Mouse (Mus musculus) kidney, postnatal 36 days (tissue): ENCODE measurements at regions not wholly inside any gene's neighbourhood (a gene's known extent, or its start where the extent isn't known, plus 50 kb on each side); places are given as distances from the start of the nearest gene placed in this dataset.
A peak's percentile ranks its signal among the peaks of the same experiment; 100 is the strongest.

Source experiments
- DNase-seq, 2 experiments: peaks; one replicate each; pipeline ENCODE4 v3.0.0; 2021 to 2022; ENCODE audit warnings: mixed read lengths in 2 of 2

- DNase-seq, result peak; percentile 45 to 51
Measured at GRCm38 (mm10) chr12:32757441-32758119, 61.8 kb upstream of the Nampt start.

- DNase-seq, result no peak
Measured at GRCm38 (mm10) chr12:32758150-32758549, 61.2 kb upstream of the Nampt start.

- no peak for DNase-seq
Measured at GRCm38 (mm10) chr12:32760627-32761026, 58.7 kb upstream of the Nampt start.

DNA sequence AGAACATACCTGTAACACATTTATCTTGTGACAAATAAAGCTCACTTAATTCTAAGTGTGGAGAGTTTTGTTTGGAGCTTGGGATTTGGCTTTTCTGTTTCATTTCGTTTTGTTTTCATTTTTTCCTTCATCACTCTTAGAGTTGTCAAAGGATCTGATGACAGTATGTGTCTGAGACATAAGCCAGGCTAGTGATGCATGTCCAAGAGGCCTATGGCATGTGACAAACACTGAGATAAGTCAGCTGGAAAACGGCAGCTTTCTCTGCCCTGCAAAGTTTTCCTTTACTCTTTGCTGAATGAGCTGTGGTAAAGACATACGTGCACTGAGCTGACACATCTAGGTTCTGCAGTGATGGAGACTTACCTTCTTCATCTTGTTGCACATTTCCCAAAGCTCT, 58.3 kb upstream of the Nampt start:
- DNase-seq, result no peak

- DNase-seq, result no peak
Measured at GRCm38 (mm10) chr12:32764271-32764670, 55.1 kb upstream of the Nampt start.

GRCm38 (mm10) chr12:32764747-32765146, 54.6 kb upstream of the Nampt start:
- no peak for DNase-seq

DNA sequence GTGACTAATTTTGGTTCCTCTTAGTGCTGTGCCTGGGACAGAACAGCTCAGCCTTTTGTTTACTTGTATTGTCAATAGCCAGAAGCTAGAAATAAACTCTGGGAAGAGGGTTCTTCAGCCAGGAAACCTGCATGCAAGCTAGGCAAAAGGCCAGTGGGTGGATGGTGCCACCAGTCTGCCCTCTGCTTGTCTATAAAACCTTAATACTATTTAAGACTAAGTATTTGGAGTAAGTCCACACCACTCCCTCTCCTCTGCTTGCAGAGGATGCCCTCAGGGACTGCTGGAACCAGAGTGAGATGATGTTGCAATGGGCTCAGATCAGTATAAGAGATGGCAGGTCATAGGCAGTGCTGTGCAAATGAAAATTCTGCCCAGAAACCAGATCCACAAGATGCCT, 53.5 kb upstream of the Nampt start:
- peak; percentile 41 to 51 for DNase-seq

DNA sequence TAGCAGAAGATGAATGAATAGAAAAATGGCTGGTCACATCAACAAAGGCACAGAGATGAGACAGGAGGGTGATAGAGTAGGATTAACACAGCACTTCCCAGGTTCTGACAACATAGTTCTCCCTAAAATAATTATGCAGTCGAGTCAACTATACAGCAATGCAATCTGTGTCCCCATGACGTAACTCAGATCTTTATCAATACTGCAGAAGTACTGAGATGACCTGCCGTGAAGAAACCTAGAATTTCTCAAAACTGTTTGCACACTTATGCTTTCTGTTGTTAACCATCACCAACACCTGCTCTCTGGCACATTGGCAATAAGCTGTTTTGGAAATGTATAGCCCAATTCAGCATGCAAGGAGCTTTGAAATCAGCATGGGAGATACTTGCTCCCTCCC, 52.8 kb upstream of the Nampt start:
- no peak for DNase-seq

DNA sequence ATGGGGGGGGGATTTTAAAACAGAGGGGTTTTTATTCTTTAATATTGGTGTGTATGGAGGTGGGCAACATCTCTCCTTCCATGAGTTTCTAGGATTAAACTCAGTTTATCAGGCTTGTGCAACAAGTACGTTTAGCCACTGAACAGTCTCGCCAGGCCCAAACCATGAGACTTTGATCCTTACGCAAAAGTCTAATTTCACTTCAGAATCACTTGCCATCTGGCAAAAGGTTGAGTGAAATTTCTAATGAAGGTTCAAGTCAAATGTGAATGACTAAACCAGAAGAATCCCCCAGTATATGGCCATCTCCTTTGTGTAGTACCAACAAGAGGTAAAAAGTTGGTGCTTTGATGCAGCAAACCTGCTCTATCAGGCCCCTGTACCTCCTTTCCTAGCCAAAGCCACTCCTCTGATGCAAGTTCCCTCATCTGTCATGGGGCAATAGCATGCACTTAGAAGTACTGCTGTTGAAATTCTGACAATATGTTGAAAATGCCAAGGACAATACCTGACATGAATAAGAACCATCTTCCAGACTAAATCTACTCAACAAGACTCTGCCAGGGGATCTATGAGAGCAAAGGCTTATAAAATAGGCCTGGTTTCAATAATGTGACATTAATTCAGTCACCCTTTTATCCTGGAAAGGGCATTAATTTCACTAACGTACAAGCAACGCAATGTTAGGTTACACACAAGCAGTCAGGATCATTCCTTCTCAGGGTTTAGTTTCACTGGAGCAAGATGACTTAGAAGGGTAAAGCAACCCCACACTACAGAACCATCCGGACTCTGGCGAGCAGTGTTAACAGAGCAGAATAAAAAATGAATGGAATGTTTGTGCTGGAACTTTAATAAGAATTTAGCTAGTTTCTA, 51.9 kb upstream of the Nampt start:
- peak; percentile 31 to 61 for DNase-seq

- DNase-seq, result peak; percentile 92 to 94
Measured at GRCm38 (mm10) chr12:32768082-32768743, 51.1 kb upstream of the Nampt start.

DNA sequence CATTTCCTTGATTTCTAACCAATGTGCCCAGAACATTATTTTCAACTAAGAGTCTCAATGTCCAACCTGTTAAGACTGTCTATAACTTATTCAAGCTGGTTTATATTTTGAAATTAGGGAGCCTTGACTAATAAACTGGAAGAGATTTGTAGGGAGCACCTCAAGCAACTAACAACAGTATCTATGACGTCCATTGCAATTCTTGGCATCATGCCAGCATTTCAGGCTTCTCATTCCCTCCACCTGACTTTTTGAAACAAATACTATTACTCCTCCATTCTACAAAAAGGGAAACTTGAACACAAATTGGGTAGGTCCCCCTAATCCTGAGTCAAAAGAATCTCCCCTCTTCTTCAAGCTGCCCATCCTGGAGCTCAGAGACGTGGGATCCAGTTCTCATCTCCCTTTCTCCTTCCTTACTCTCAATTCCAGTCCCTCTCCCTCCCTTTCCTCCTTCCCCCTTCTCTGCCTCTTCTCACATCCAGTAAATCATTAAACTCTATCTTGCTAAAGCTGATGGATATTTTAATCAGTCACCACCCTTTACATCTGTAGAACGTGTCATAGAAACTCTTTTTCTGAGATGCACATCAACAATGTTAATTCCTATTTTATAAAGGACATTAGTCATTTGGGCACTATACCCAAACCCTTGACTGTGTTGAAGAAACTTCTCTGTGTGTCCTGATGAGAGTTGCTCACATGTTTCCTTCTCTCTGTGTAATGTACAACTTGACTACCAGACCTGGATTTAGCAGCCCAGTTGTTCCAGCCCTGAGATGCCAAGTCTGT, 50.4 kb upstream of the Nampt start:
- DNase-seq, result peak; percentile 27 to 54
